Mouse (Mus musculus) splenic B cell, adult 2 months (primary cell): ENCODE measurements around the gene Paqr4.

Experiments used
- DNase-seq: peaks from one replicate; pipeline ENCODE4 v3.0.0-alpha.2; 2011; ENCODE audit warnings: low read depth, low spot score
- H3K27me3 ChIP-seq: 2 replicates; pipeline ENCODE4 v1.6.1; 2012; ENCODE audit warnings: mild to moderate bottlenecking, low read length, moderate library complexity, mixed read lengths; ENCODE audit not compliant: control insufficient read depth, poor library complexity, insufficient read depth, severe bottlenecking
- H3K36me3 ChIP-seq: 2 replicates; pipeline ENCODE4 v1.6.1; 2012; ENCODE audit warnings: mild to moderate bottlenecking, low read length, moderate library complexity, mixed read lengths; ENCODE audit not compliant: control insufficient read depth, poor library complexity, insufficient read depth, severe bottlenecking

The Paqr4 gene

GRCm38 (mm10) chr17:23725477-23725876, 15.2 kb downstream of the Paqr4 start:
- no peaks in the 10 kb centered on the region; the same call in 1 of the 2 replicates for H3K36me3 ChIP-seq
- no peak for DNase-seq
- no peaks in the 10 kb centered on the region for H3K27me3 ChIP-seq

DNA sequence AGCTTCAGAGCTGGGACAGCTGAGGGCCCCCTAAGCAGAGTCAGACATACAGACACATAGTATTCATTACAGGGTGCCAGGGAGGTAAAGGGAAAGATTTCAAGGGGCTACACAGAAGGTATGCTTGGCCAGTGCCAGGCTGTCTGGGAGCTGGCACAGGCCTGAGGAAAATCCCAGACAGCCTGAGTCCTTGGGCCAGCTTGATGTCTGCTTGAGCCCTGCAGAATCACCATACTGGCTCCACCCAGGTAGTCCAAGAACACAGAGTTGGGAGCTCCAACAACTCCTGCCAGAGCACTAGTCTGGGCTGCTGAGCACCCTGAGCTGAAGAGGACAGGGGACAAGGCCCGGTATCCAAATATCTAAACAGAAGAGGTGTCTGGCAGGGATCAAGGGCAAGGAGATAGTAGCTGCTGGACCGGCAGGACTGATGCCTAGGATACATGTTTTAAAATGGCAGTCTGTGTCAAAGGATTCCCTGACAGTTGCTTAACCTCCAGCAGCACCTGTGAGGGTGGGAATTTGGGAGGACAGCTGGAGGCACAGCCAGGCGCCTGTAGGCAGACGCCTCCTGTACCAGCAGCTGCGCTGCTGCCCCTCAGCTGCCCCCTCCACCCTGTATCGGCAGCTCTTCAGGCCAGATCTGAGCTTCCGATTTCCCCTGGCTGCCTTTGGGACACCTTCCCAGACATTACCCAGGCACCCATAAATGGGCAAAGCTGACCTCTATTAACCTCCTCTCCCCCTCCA, 18.1 kb downstream of the Paqr4 start, which contains the start of gene 1520401A03Rik:
TSS of gene 1520401A03Rik (minus strand) at position 408 of the 750 bp plus-strand sequence.
- DNase-seq = no peak
- Histone ChIP-seq H3K36me3 (no peaks in the 10 kb centered on the region; the same call in 1 of the 2 replicates), H3K27me3 (no peaks in the 10 kb centered on the region)

DNA sequence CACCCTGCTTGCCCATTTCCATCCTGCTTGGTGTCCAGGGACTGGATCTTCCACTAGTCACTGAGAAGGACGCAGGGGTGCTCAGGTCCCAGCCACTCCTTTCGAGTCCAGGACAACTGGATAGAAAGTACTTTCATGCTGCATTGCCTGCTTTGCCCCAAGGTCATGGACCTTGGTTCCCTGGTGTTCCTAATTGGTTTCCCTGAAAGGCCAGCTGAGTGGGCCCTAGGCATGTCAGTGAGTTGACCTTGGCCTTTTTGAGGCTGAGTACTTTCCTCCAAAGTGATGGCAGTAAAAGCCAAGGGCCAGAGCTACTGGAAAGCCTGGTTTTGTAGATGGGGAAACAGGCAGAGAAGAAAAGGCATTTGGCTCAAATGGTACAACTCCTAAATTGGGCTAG, 18.8 kb downstream of the Paqr4 start:
- no peaks in the 10 kb centered on the region; the same call in 1 of the 2 replicates for H3K36me3 ChIP-seq
- DNase-seq = no peak
- no peaks in the 10 kb centered on the region for H3K27me3 ChIP-seq

GRCm38 (mm10) chr17:23719455-23719854, 21.2 kb downstream of the Paqr4 start:
- DNase-seq = no peak
- no peaks in the 10 kb centered on the region for H3K27me3 ChIP-seq

GRCm38 (mm10) chr17:23717003-23717402, 23.7 kb downstream of the Paqr4 start:
- no peak for DNase-seq
- no peaks in the 10 kb centered on the region for H3K36me3 ChIP-seq
- H3K27me3 ChIP-seq = no peaks in the 10 kb centered on the region

More at GRCm38 (mm10) chr17:23719455-23719854, 21.2 kb downstream of the Paqr4 start:
- no peaks in the 10 kb centered on the region; the same call in 1 of the 2 replicates for H3K36me3 ChIP-seq

DNA sequence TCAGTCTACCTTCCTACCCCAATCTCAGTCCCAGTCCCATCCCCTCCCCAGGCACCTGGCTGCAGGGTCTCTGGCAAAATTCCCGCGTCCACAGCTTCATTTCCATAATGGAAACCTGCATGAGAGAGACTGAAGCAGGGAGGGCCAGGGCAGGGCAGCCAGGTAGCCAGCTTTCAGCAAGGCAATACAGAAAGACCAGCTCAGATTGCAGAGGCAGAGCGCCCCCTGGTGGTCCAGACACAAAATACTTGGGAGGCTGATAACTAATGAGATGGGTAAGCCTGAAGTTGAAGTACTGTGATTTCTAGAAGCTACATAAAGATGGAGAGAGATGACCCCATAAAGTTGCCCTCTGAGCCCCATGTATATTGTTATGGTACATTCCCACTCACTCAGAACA, 34.5 kb downstream of the Paqr4 start:
- Histone ChIP-seq H3K27me3 (no peaks in the 10 kb centered on the region), H3K36me3 (no peaks in the 10 kb centered on the region)
- DNase-seq = peak; percentile 85

- no peaks in the 10 kb centered on the region for H3K36me3 ChIP-seq
Observed at GRCm38 (mm10) chr17:23705525-23706104, 35.1 kb downstream of the Paqr4 start.

GRCm38 (mm10) chr17:23704741-23705140, 35.9 kb downstream of the Paqr4 start:
- Histone ChIP-seq H3K36me3 (no peaks in the 10 kb centered on the region), H3K27me3 (no peaks in the 10 kb centered on the region)
- no peak for DNase-seq

More at GRCm38 (mm10) chr17:23705525-23706104, 35.1 kb downstream of the Paqr4 start:
- no peaks in the 10 kb centered on the region for H3K27me3 ChIP-seq
- DNase-seq = no peak

DNA sequence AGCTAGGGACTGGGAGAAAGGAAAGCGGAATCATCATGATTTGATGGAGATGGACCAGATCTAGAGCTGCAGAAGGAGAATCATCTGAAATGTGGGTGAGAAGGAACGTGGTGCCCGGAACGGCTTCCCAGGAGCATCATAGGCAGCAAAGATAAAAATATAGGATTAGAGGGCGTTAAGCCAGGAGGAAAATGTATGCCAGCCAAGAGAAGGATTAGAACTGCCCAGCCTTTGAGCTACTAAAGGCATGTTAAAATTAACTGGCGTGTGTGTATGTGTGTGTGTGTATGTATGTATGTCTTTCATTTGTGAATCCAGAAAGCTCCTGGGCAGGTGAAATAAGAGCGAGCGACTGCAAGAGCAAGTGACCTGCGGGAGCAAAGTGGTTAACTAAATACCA, 37.4 kb downstream of the Paqr4 start:
- no peaks in the 10 kb centered on the region for H3K27me3 ChIP-seq
- no peaks in the 10 kb centered on the region for H3K36me3 ChIP-seq
- DNase-seq = no peak

- Histone ChIP-seq H3K36me3 (no peaks in the 10 kb centered on the region), H3K27me3 (no peaks in the 10 kb centered on the region)
- DNase-seq = peak; percentile 83
Observed at GRCm38 (mm10) chr17:23700079-23700478, 40.6 kb downstream of the Paqr4 start.

DNA sequence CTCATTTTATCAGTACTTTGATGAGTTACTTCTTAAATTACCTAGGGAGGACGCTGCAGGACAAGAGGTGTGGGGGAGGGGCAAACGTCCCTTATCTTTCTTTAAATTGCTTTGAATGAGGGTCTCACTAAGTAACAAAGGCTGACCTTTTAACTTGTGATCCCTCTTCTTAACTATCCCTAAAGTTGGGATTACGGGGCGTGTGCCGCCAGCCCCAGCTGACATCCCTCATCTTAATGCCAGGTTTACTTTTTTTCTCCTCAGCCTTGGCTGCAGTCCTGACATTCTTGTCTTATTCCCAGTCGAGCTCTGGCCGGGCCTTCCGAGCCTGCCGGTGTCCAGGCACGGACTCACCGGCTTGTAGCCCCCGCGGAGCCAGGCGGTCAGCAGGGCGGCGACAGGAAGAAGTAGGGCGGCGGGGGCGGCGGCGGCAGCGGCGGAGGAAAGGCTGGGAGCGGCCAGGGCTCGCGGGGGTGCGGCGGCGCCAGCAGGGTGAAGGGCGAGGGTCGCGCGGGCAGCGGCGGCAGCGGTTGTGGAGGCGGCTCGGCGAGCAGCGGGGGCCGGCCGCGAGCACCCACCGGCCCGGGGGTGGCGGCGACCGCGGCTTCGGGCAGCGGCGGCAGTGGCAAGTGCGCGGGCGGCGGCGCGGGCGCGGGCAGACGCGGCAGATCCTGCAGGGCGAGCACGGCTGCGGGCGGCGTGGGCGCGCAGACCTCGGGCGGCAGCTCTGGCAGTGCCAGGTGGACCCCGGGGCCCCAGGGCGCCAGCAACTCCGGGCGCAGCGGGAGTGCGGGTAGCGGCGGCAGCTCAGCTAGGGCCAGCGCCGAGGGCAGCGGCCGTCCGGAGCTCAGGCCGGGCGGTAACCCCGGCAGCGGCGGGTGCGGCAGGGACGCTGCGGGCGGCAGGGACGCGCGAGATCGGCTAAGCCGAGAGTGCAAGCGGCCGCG, 41.3 kb downstream of the Paqr4 start:
- no peak for DNase-seq
- Histone ChIP-seq H3K36me3 (no peaks in the 10 kb centered on the region), H3K27me3 (no peaks in the 10 kb centered on the region)

GRCm38 (mm10) chr17:23695801-23696200, 44.9 kb downstream of the Paqr4 start:
- Histone ChIP-seq H3K27me3 (no peaks in the 10 kb centered on the region; the same call in 1 of the 2 replicates), H3K36me3 (no peaks in the 10 kb centered on the region)
- DNase-seq = no peak

GRCm38 (mm10) chr17:23694491-23694890, 46.2 kb downstream of the Paqr4 start:
- no peak for DNase-seq
- no peaks in the 10 kb centered on the region; the same call in 1 of the 2 replicates for H3K27me3 ChIP-seq

More at GRCm38 (mm10) chr17:23694491-23694890, 46.2 kb downstream of the Paqr4 start:
- no peaks in the 10 kb centered on the region for H3K36me3 ChIP-seq
